Mouse (Mus musculus) embryonic facial prominence, embryonic 15.5 days (tissue): ENCODE data around the gene Iscu. TPM values are rescaled to one million over a fixed set of nuclear protein-coding genes. Genes with fewer than 3 reads are reported as not detected.
A peak's percentile ranks its signal among the peaks of the same experiment; 100 is the strongest.

ENCODE experiments used
- ATAC-seq: fragments of 200-750 bp; cut with Nextera tagmentation; 2 replicates; pipeline ENCODE4 v1.8.0; 2017; ENCODE audit warnings: low read depth, moderate TSS enrichment; ENCODE audit not compliant: insufficient number of reproducible peaks, low FRiP score, low TSS enrichment
- H3K27ac ChIP-seq: fragments of 300-500 bp; sonication (generic); replicated peaks from 2 replicates; pipeline ENCODE4 v1.5.1; 2015; ENCODE audit warnings: mild to moderate bottlenecking, inconsistent platforms
- H3K27me3 ChIP-seq: fragments of 300-500 bp; sonication (generic); 2 replicates; pipeline ENCODE4 v1.6.1; 2015; ENCODE audit warnings: inconsistent platforms
- H3K36me3 ChIP-seq: fragments of 300-500 bp; sonication (generic); 2 replicates; pipeline ENCODE4 v1.6.1; 2015; ENCODE audit warnings: mild to moderate bottlenecking, inconsistent platforms
- H3K4me1 ChIP-seq: fragments of 300-500 bp; sonication (generic); 2 replicates; pipeline ENCODE4 v1.6.1; 2015; ENCODE audit warnings: inconsistent platforms
- H3K4me2 ChIP-seq: fragments of 300-500 bp; sonication (generic); replicated peaks from 2 replicates; pipeline ENCODE4 v1.6.1; 2015; ENCODE audit warnings: mild to moderate bottlenecking, inconsistent platforms
- H3K4me3 ChIP-seq: fragments of 300-500 bp; sonication (generic); replicated peaks from 2 replicates; pipeline ENCODE4 v1.5.1; 2015; ENCODE audit warnings: mild to moderate bottlenecking, inconsistent platforms
- H3K9ac ChIP-seq: fragments of 300-500 bp; sonication (generic); 2 replicates; pipeline ENCODE4 v1.6.1; 2015; ENCODE audit warnings: inconsistent platforms
- H3K9me3 ChIP-seq: fragments of 300-500 bp; sonication (generic); replicated peaks from 2 replicates; pipeline ENCODE4 v1.6.1; 2016; ENCODE audit warnings: inconsistent platforms
- WGBS: fragments of 180-500 bp; shearing (Covaris S2); methylation state at CpG from one replicate; pipeline ENCODE4 v1.1.7; 2015; 5-methylcytosine and 5-hydroxymethylcytosine counted together
- polyA plus RNA-seq: library from polyadenylated mRNA; unstranded; fragments of >200 nt; fragmentation: Nextera tagmentation; extraction: Ambion mirVana; gene quantifications from 2 replicates; pipeline ENCODE4 v1.2.1, GENCODE M21; 2015

The Iscu gene
- polyA plus RNA-seq, 1 experiment from 2014 or later = 106 TPM

DNA sequence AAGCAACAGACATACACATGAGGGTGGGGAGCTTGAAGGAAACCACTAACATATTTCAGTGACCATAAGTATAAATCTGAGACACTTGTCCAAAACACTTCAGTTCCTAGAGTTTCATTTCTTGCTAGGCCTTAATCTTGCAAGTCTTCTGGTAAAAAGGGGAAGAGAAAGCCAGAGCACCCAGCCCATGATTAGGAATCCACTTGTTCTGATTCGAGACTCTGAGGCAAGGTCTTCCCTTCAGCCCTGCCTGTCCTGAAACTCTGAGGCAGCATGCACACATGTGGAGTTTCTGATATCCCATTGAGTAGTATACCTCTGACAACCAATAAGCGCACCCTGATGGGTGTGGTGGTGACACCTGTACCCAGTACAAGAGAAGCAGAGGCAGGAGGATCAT, 11.0 kb upstream of the Iscu start:
- Histone ChIP-seq H3K9ac (no peak overlapping the region), H3K9me3 (no peaks in the 10 kb centered on the region), H3K27me3 (no peaks in the 10 kb centered on the region), H3K27ac (no peak overlapping the region), H3K4me1 (no peaks in the 10 kb centered on the region), H3K36me3 (peaks cover 81% of the 10 kb centered on the region), H3K4me3 (no peak overlapping the region), H3K4me2 (no peak overlapping the region)
- WGBS = 92% methylated on average over 2 of the region's 2 CpGs
- ATAC-seq = no peak

DNA sequence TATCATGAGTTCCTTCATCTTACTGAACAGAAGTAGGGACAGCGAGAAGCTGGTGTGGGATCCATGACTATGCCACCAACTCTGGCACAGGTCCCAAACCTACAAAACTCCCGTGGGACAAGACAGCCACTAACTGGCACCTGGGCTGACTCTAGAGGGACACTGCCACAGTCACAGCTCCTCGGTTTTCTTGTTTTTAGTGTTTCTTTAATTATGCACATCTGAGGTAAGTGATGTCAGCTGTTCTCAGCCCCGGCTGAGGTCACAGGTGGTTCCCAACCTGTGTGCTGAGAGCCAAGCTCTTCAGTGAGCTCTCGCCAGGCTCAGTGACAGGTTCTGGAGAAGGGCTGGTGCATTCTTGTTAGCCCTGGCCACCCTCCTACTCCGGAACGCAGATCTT, 8.1 kb upstream of the Iscu start:
- 83% methylated on average over 7 of the region's 7 CpGs for WGBS
- no peak overlapping the region for H3K27ac ChIP-seq
- peaks cover 76% of the 10 kb centered on the region for H3K36me3 ChIP-seq
- H3K9me3 ChIP-seq = no peaks in the 10 kb centered on the region
- no peak overlapping the region for H3K4me2 ChIP-seq
- H3K4me1 ChIP-seq = peaks cover 3% of the 10 kb centered on the region
- H3K4me3 ChIP-seq = no peak overlapping the region
- H3K9ac ChIP-seq = no peak overlapping the region
- no peaks in the 10 kb centered on the region for H3K27me3 ChIP-seq
- no peak for ATAC-seq

DNA sequence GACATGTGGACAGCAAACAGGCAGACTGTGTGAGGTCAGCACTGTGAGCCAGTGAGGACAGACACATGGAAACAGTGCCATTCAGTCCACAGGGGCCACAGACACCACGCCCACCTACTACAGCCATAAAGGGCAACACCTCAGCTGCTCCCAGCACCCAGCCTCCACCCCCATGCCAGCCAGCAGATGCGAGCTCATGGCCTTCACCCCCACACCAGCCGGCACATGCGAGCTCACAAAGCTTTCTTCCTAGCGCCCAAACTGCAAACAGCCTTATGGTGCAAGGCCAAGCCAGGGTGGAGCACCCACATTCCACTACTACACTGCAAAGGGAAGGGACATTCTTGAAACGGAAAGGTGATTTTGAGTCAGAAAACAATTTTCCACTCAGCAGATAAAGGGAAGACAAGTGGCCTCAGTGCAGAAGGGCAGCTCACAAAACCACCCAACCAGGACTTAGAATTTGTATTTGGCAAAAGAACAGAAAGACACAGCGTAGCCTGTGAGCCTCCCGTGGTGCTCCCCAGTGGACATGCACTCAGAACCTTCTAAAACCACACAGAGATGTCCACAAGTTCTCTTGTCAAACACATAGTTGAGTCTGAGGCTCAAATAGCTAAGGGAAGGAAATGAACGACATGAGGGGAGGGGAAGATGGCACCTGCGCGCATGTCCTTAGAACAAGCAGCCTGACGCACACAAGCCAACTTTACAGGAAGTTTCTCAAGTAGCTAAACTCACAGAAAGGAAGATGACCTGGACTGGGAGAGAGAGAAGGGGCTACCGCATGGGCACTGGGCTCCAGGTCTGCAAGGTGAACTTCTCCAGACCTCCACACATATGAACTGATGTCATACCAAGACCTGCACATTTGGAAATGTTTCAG, 6.7 kb upstream of the Iscu start:
- peaks cover 63% of the 10 kb centered on the region for H3K36me3 ChIP-seq
- ATAC-seq = no peak
- H3K9ac ChIP-seq = no peak overlapping the region
- H3K4me2 ChIP-seq = no peak overlapping the region
- H3K9me3 ChIP-seq = no peaks in the 10 kb centered on the region
- WGBS = 89% methylated on average over 13 of the region's 13 CpGs
- H3K27ac ChIP-seq = no peak overlapping the region
- H3K27me3 ChIP-seq = no peaks in the 10 kb centered on the region
- peaks cover 17% of the 10 kb centered on the region for H3K4me1 ChIP-seq
- no peak overlapping the region for H3K4me3 ChIP-seq

DNA sequence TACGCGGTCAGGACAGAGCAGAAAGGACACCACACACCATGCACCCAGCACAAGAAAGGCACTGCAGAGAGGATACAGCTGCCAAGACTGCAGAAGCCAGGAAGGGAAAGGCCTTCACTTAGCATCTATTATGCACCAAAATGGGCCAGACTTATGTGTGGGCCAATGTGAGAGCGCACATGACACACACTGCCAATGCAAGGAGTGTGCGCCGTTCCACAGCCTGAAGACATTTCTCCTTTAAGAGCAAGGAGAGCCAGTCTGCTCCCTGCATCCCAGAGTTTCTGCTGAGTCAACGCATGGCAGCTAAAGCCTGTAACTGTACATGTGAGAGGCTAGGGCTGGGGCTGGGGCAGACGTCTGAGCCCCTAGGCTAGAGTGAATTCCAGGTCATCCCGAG, 3.7 kb upstream of the Iscu start:
- Histone ChIP-seq H3K4me2 (no peak overlapping the region), H3K27me3 (no peaks in the 10 kb centered on the region), H3K9ac (no peak overlapping the region), H3K36me3 (peaks cover 36% of the 10 kb centered on the region), H3K27ac (no peak overlapping the region), H3K4me3 (no peak overlapping the region), H3K4me1 (peaks cover 26% of the 10 kb centered on the region), H3K9me3 (no peaks in the 10 kb centered on the region)
- 83% methylated on average over 8 of the region's 8 CpGs for WGBS
- no peak for ATAC-seq

DNA sequence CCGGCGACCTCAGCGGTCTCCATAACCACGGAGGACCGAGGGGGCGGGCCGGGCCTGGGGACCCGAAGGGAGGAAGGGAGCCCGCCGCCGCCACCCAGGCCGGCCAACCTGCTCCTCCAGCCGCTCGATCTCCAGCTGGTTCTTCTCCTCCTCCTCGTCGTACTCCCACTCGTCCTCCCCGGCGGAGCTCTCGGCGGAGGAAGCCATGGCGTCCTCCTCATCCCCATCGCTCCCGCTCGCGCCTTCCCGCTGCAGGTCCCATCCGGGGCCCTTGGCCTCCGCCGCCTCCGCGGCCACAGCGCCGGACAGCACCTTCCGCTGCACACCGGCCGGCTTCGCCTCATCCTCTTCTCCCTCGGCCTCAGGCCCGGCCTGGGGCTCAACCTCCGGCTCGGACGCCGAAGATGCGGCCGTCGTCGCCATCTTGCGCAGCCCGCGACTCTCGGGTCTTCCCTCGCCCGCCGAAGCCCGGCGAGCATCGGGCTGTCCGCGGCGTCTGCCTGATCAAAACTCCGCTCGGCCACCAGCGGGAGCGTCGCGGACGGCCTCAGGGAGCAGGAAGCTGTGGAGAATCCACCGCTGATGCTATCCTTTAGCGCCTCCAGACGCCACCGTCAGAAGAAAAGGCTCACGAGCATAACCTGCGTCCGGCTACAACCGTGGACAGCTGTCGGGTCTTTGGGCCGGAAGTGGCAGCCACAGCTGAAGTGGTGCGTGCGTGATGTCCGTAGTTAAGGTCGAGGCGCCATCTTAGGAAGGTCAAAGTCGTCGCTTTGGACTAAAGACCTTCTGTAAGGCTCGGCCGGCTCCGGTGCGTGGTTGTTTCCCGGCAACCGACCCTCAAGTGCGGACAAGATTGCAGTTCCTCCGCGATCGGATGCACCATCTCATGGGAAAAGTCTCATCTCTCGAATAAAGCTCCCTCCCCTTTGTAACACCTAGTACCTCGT, 1.1 kb upstream of the Iscu start:
- Histone ChIP-seq H3K9me3 (no peaks in the 10 kb centered on the region), H3K27me3 (no peaks in the 10 kb centered on the region), H3K4me3 (peak overlapping the region; percentile 98), H3K9ac (peak overlapping the region; percentile 97), H3K4me1 (peaks cover 28% of the 10 kb centered on the region), H3K4me2 (peak overlapping the region; percentile 91), H3K36me3 (peaks cover 48% of the 10 kb centered on the region), H3K27ac (peak overlapping the region; percentile 98)
- under 1% methylated on average over 96 of the region's 97 CpGs for WGBS
- peak; percentile 79 for ATAC-seq

DNA sequence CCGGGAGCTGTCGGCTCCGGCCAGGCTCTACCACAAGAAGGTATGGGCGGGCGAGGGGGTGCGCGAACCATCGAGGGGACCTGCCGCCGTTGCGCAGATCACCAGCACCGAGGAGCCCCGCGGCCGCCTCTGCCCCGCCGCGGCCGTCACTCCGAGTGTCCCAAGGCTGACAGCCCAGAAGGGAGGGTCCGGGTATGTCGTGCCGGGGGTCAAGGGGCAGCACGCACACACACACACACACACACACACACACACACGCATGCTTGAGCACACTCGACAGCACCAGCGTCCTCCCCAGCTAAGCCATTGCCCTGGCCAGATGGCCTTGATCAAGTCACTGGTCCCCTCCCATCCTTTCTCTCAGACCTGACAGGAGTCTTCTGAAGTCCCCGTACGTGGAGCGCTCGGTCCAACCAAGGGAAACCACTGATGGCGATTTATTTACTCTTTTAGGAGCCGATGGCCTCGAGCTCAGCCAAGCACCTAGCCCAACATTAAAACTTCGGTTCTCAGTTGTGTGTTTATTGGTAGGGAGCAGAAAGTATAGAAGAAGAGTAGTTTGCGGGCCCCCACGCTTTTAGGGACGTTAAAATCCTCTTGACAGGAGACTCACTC, 464 bp downstream of the Iscu start:
- ATAC-seq = peak; percentile 14; the same call in 1 of the 2 replicates
- Histone ChIP-seq H3K27me3 (no peaks in the 10 kb centered on the region), H3K36me3 (peaks cover 43% of the 10 kb centered on the region), H3K27ac (no peak overlapping the region; the same call in 1 of the 2 replicates), H3K4me1 (peaks cover 28% of the 10 kb centered on the region), H3K4me3 (peak overlapping the region; percentile 98), H3K9me3 (no peaks in the 10 kb centered on the region), H3K4me2 (peak overlapping the region; percentile 91), H3K9ac (peak overlapping the region; percentile 59)
- 2% methylated on average over 38 of the region's 38 CpGs for WGBS

DNA sequence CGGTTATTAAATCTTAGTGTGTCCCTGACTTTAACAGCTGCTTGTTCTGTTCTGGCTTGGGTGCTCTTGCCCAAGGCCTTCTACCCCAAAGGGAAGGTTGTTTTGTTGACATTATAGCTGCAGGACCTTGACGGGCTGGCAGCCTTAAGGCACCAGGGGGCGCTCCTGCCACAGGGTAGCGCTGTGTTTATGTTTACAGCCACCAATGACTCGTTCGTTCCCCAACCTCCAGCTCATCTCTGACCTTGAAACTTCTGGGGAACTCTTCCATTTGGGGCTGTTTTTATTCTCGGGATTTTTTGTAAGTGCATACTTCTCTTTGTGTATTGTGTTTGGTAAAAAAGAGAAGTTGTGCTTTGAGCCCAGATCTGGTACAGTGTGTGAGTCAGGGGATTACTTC, 1.1 kb downstream of the Iscu start:
- Histone ChIP-seq H3K4me2 (peak overlapping the region; percentile 91), H3K27me3 (no peaks in the 10 kb centered on the region), H3K9me3 (no peaks in the 10 kb centered on the region), H3K36me3 (peaks cover 37% of the 10 kb centered on the region), H3K9ac (no peak overlapping the region), H3K27ac (no peak overlapping the region; the same call in 1 of the 2 replicates), H3K4me3 (peak overlapping the region; percentile 98), H3K4me1 (peaks cover 28% of the 10 kb centered on the region)
- no peak; the same call in 1 of the 2 replicates for ATAC-seq
- under 1% methylated on average over 7 of the region's 7 CpGs for WGBS

DNA sequence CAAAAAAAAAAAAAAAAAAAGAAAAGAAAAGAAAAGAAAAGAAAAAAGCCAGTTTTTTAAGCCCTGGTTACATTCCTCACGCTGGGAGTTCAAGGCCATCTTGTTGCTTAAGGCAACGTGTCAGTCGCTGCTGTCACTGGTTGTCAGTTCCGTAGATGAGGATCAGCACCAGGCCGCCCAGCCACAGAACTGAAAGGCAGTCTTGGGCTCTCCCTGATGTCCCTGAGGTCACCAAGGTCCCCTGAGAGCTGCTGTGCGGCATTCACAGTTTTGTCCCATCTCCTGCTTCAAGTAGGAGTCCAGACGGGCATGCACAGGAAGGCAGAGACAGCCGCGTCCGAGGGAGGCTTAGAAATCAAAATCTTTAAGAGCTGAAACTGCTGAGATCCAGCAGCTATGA, 3.0 kb downstream of the Iscu start:
- Histone ChIP-seq H3K9me3 (no peaks in the 10 kb centered on the region), H3K9ac (no peak overlapping the region), H3K36me3 (peaks cover 34% of the 10 kb centered on the region), H3K4me3 (no peak overlapping the region), H3K27ac (no peak overlapping the region), H3K27me3 (no peaks in the 10 kb centered on the region), H3K4me1 (peaks cover 19% of the 10 kb centered on the region), H3K4me2 (no peak overlapping the region)
- ATAC-seq = no peak
- 90% methylated on average over 10 of the region's 10 CpGs for WGBS

DNA sequence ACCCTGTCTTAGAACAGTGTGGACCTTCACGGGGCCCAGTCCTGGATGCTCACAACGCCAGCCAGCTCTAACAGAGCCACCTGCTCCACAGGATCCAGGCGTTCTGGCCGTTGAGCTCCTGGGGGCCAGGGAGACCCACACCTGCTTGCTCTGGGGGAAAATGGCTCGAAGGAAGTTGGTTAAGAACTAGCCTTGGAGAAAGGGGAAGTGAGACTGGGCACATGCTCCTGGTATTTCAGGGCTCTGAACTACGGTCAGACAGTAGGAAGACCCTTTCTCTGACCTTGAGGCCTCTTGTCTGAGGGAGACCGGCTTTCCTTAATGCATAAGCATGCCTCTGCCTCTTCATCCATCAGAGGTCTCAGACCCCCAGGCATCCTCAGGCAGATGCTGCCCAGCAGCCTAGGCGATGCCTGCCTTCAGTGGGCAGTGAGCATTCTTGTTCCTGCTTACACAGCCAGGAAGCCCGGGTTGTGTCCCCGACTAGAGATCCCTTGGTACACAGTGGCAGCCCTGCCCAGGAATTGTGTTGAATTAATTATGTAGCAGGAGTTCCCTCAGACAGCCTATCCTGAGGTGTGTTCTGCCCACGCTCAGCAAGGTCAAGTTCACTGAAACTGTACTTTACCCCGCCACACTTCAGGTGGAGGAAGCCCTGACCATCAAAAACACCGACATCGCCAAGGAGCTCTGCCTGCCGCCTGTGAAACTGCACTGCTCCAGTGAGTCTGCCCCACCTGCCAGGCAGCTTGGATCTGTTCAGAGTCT, 3.8 kb downstream of the Iscu start:
- WGBS = 88% methylated on average over 15 of the region's 15 CpGs
- ATAC-seq = no peak
- H3K4me1 ChIP-seq = peaks cover 23% of the 10 kb centered on the region
- H3K27me3 ChIP-seq = no peaks in the 10 kb centered on the region
- no peak overlapping the region for H3K9ac ChIP-seq
- H3K9me3 ChIP-seq = no peaks in the 10 kb centered on the region
- no peak overlapping the region; the same call in 1 of the 2 replicates for H3K27ac ChIP-seq
- no peak overlapping the region for H3K4me3 ChIP-seq
- no peak overlapping the region for H3K4me2 ChIP-seq
- peaks cover 34% of the 10 kb centered on the region for H3K36me3 ChIP-seq

DNA sequence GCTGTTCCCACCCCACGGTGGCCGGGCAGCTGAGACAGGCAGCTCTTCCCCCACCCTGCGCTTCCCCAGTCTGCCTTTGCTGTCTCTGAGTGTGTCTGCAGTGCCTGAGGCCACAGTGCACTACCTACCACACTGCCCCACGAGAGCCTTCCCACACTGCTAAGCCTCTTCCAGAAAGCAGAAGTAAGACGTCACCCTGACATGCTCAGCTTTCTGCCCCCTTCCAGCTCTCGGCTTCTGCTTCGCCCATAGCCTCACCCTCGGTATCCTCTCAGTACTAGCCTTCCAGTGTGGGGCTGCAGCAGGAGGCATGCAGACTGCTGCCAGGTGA, 4.3 kb downstream of the Iscu start:
- WGBS = 89% methylated on average over 8 of the region's 8 CpGs
- no peak overlapping the region for H3K9ac ChIP-seq
- no peak overlapping the region for H3K4me2 ChIP-seq
- no peaks in the 10 kb centered on the region for H3K27me3 ChIP-seq
- peaks cover 28% of the 10 kb centered on the region for H3K4me1 ChIP-seq
- peaks cover 34% of the 10 kb centered on the region for H3K36me3 ChIP-seq
- no peak overlapping the region for H3K27ac ChIP-seq
- H3K9me3 ChIP-seq = no peaks in the 10 kb centered on the region
- no peak for ATAC-seq
- H3K4me3 ChIP-seq = no peak overlapping the region
